15 mouse cellular contexts compared by ENCODE assay signal in the genomic region with DNA sequence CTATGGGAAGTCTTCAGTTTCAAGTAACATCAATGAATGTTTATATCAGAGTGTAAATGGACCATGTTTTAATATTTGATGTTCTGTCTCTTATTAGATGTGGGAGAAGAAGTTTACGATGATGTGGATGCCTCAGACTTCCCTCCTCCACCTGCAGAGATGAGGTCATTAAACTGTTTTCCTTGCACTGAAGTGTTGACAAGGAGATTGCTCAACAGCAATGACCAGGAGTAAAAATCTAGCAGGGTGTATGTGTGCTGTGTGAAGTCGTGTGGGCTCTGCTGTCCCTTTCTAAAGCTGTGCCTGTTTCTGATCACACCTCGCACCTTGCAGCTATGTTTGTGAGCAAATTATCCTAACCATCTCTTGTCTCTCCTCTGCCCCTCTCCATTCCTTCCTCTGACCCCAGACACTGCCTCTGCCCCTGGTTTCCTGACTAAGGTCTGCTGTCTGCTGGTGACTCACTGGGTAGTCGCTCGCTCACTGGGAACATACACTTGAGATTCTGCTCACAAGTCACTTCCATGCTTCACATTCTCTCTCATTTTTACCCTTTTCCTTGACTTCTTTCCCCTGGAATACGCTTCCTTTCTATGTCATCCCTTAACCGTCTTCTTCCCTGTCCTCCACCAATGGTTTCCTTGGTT.
"Had no signal": no experiment of that assay in that cellular context is flagged by ENCODE, and none has a peak within 500 bp of the region (broad histone marks: within the 10 kb centered on the region; RNA-seq: fewer than 3 reads in every experiment).

No protein-coding gene starts in this region.

- H3K9me3 ChIP-seq: kidney, embryonic 15.5 days; limb, embryonic 10.5 days; liver, embryonic 15.5 days; neural tube, embryonic 12.5 days had no signal

- H3K36me3 ChIP-seq: kidney, embryonic 15.5 days; limb, embryonic 10.5 days; liver, embryonic 15.5 days; neural tube, embryonic 12.5 days had no signal

- H3K4me3 ChIP-seq: kidney, embryonic 15.5 days; left cerebral cortex, adult 2 months; limb, embryonic 10.5 days; liver, embryonic 15.5 days; neural tube, embryonic 12.5 days had no signal

- DNase-seq: kidney, adult 2 months; kidney, postnatal 14 days; lung, embryonic 14.5 days; midbrain, embryonic 14.5 days; retina, postnatal 1 day; right cerebral cortex, postnatal 4 days; spleen, adult 18-20 months; thymus, adult 18-20 months; thymus, postnatal 14 days had no signal

- H3K4me1 ChIP-seq: kidney, embryonic 15.5 days; limb, embryonic 10.5 days; neural tube, embryonic 12.5 days had no signal

- H3K27ac ChIP-seq: kidney, embryonic 15.5 days; left cerebral cortex, adult 2 months; limb, embryonic 10.5 days; liver, embryonic 15.5 days; neural tube, embryonic 12.5 days had no signal

- H3K4me2 ChIP-seq: kidney, embryonic 15.5 days; liver, embryonic 11.5 days; liver, embryonic 15.5 days; lung, embryonic 14.5 days; neural tube, embryonic 12.5 days had no signal

- H3K9ac ChIP-seq: kidney, embryonic 15.5 days; liver, embryonic 15.5 days; lung, embryonic 14.5 days; neural tube, embryonic 12.5 days had no signal

- H3K27me3 ChIP-seq: kidney, embryonic 15.5 days; liver, embryonic 15.5 days; neural tube, embryonic 12.5 days had no signal
